Mouse (Mus musculus): ENCODE data around the gene Gm42906. TPM values are rescaled to one million over a fixed set of nuclear protein-coding genes. Genes with fewer than 3 reads are reported as not detected.

Gene Gm42906
- total and polyA plus RNA-seq, 3 experiments: not detected

- H3K4me1 ChIP-seq (ENCODE audit: control insufficient read depth in 1 of 2, insufficient read depth in 2 of 2, low read length in 2 of 2): no peaks in the 10 kb centered on the region
- H3K9ac ChIP-seq (ENCODE audit: control insufficient read depth, low read depth, low read length, poor library complexity, severe bottlenecking): no peak overlapping the region
- H3K79me2 ChIP-seq (ENCODE audit: control insufficient read depth, insufficient read depth, low read length, poor library complexity): no peaks in the 10 kb centered on the region
- DNase-seq (ENCODE audit: low read depth, low spot score): no peak
- no peaks in the 10 kb centered on the region for H3K27me3 ChIP-seq (ENCODE audit: control insufficient read depth in 1 of 2, insufficient read depth in 2 of 2, low read length in 2 of 2)
- H3K9me3 ChIP-seq (replicated peaks; ENCODE audit: insufficient read depth, low read length): no peaks in the 10 kb centered on the region; the same call in 1 of the 2 replicates
- TF ChIP-seq BHLHE40 (IDR thresholded peaks at IDR 0.05; ENCODE audit: borderline replicate concordance, low read depth, low read length): no peak
- TF ChIP-seq POLR2AphosphoS5 (IDR thresholded peaks at IDR 0.05; ENCODE audit: borderline replicate concordance, low read depth, low read length): no peak
- no peak for TF ChIP-seq TCF12 (IDR thresholded peaks at IDR 0.05; ENCODE audit: low read depth, low read length)
- TF ChIP-seq NRF1 (IDR thresholded peaks at IDR 0.05; ENCODE audit: insufficient read depth, low read depth, low read length, poor library complexity, severe bottlenecking): no peak
- TF ChIP-seq ETS1 (IDR thresholded peaks at IDR 0.05; ENCODE audit: low read depth, low read length): no peak
- no peak for TF ChIP-seq MXI1 (IDR thresholded peaks at IDR 0.05; ENCODE audit: low read depth, low read length)
- no peak for TF ChIP-seq MEF2A (IDR thresholded peaks at IDR 0.05; ENCODE audit: extremely low read depth, insufficient replicate concordance, low read depth, low read length, poor library complexity, severe bottlenecking)
- no peak for TF ChIP-seq ZC3H11A (IDR thresholded peaks at IDR 0.05; ENCODE audit: low read depth, low read length)
- TF ChIP-seq JUND (IDR thresholded peaks at IDR 0.05; ENCODE audit: low read depth, low read length): no peak
- TF ChIP-seq MAFK (IDR thresholded peaks at IDR 0.05; ENCODE audit: borderline replicate concordance, low read depth, low read length): no peak
- no peak overlapping the region for H3K4me3 ChIP-seq (ENCODE audit: control insufficient read depth in 1 of 2, insufficient read depth in 1 of 2, low read depth in 2 of 2, low read length in 2 of 2)
- no peaks in the 10 kb centered on the region for H3K36me3 ChIP-seq (ENCODE audit: control insufficient read depth in 1 of 2, insufficient read depth in 2 of 2, low read length in 2 of 2)
- no peak overlapping the region for H3K27ac ChIP-seq (ENCODE audit: control insufficient read depth, low read depth, low read length)
Observed at GRCm38 (mm10) chr5:151066016-151066415, 361.9 kb downstream of the Gm42906 start.

GRCm38 (mm10) chr5:151065228-151065627 is 362.7 kb downstream of the Gm42906 start:
- Histone ChIP-seq H3K4me3 (ENCODE audit: control insufficient read depth in 1 of 2, insufficient read depth in 1 of 2, low read depth in 2 of 2, low read length in 2 of 2) (no peak overlapping the region), H3K27me3 (ENCODE audit: control insufficient read depth in 1 of 2, insufficient read depth in 2 of 2, low read length in 2 of 2) (no peaks in the 10 kb centered on the region), H3K9me3 (replicated peaks; ENCODE audit: insufficient read depth, low read length) (no peaks in the 10 kb centered on the region; the same call in 1 of the 2 replicates), H3K9ac (ENCODE audit: control insufficient read depth, low read depth, low read length, poor library complexity, severe bottlenecking) (no peak overlapping the region), H3K27ac (ENCODE audit: control insufficient read depth, low read depth, low read length) (no peak overlapping the region), H3K36me3 (ENCODE audit: control insufficient read depth in 1 of 2, insufficient read depth in 2 of 2, low read length in 2 of 2) (no peaks in the 10 kb centered on the region), H3K79me2 (ENCODE audit: control insufficient read depth, insufficient read depth, low read length, poor library complexity) (no peaks in the 10 kb centered on the region), H3K4me1 (ENCODE audit: control insufficient read depth in 1 of 2, insufficient read depth in 2 of 2, low read length in 2 of 2) (no peaks in the 10 kb centered on the region)
- TF ChIP-seq MAFK (IDR thresholded peaks at IDR 0.05; ENCODE audit: borderline replicate concordance, low read depth, low read length) (no peak), USF2 (IDR thresholded peaks at IDR 0.05; ENCODE audit: borderline replicate concordance in 1 of 2, insufficient read depth in 1 of 2, low read depth in 1 of 2, low read length in 2 of 2) (no peak), TCF12 (IDR thresholded peaks at IDR 0.05; ENCODE audit: low read depth, low read length) (no peak), ZC3H11A (IDR thresholded peaks at IDR 0.05; ENCODE audit: low read depth, low read length) (no peak), CTCF (IDR thresholded peaks at IDR 0.05 in 2 of 3, conservative IDR thresholded peaks at IDR 0.05 in 1 of 3; ENCODE audit: control insufficient read depth in 1 of 3, insufficient read depth in 1 of 3, low read depth in 2 of 3, low read length in 3 of 3, poor library complexity in 1 of 3, severe bottlenecking in 1 of 3) (no peak), ZKSCAN1 (IDR thresholded peaks at IDR 0.05; ENCODE audit: low read depth, low read length) (no peak), EP300 (IDR thresholded peaks at IDR 0.05; ENCODE audit: low read depth in 1 of 2, low read length in 2 of 2) (no peak), USF1 (IDR thresholded peaks at IDR 0.05; ENCODE audit: low read depth, low read length) (no peak), E2F4 (IDR thresholded peaks at IDR 0.05; ENCODE audit: borderline replicate concordance, low read depth, low read length) (no peak), ETS1 (IDR thresholded peaks at IDR 0.05; ENCODE audit: low read depth, low read length) (no peak), KAT2A (conservative IDR thresholded peaks at IDR 0.05; ENCODE audit: low read depth, low read length) (no peak)
- DNase-seq (ENCODE audit: low read depth, low spot score): no peak

All from MEL (cell line).